Mouse (Mus musculus): ENCODE data around the gene Eif3i.
"Not testable (repeated sequence)": the region's sequence is repeated elsewhere in the genome, so short reads cannot be mapped to it uniquely, and the experiment has no call there.

Gene Eif3i

DNA sequence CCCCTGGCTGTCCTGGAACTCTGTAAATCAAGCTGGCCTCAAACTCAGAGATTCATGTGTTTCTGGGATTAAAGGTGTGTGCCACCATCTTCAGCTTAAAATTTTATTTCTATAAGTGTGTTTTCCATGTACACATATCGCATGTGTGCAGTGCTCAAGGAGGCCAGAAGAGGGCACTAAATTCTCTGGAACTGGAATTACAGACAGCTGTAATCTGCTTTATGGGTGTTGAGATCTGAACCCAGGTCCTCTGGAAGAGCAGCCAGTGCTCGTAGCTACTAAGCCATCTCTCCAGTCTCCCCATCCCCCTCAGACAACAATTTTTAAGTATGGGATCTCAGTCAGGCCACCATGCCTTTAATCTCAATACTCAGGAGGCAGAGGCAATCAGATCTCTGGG, 51.1 kb downstream of the Eif3i start:
- H3K27me3 ChIP-seq (ENCODE audit: control insufficient read depth, insufficient read depth, low read length, poor library complexity, severe bottlenecking) = no peaks in the 10 kb centered on the region
- no peaks in the 10 kb centered on the region for H3K36me3 ChIP-seq (ENCODE audit: control insufficient read depth, insufficient read depth, low read length, poor library complexity, severe bottlenecking)
- DNase-seq (ENCODE audit: low read depth, low spot score) = peak; percentile 78

DNA sequence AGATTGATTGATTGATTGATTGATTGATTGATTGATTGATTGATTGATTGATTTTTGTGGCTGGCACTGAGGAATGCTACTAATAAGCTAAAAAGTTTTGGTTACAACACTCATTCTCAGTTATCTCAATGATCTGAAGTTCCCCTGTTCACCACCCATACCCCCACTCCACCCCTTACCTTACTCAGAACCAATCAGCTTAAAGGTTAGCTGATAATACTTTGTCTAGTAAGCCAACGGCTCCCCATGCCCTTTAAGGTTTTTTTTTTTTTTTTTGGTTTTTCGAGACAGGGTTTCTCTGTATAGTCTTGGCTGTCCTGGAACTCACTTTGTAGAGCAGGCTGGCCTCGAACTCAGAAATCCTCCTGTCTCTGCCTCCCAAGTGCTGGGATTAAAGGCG, 52.8 kb downstream of the Eif3i start:
- H3K27me3 ChIP-seq (ENCODE audit: control insufficient read depth, insufficient read depth, low read length, poor library complexity, severe bottlenecking); DNase-seq (ENCODE audit: low read depth, low spot score); H3K36me3 ChIP-seq (ENCODE audit: control insufficient read depth, insufficient read depth, low read length, poor library complexity, severe bottlenecking): not testable (repeated sequence)

DNA sequence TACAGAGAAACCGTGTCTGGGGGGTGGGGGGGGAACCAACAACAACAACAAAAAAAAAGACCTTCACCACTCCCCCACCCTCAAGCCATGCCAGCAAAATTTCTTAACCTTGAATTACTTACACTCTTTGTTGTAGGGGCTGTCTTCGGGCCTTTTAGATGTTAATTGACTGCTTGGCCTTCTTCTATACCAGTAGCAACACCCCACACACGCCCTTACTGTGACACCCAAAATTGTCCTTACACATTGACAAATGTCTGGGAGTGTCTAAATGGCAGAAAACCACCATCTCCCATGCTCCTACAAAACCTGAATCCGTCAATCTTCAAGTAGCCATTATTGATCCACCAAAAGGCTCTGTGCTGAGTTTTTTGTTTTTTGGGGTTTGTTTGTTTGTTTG, 56.3 kb downstream of the Eif3i start:
- Histone ChIP-seq H3K27me3 (ENCODE audit: control insufficient read depth, insufficient read depth, low read length, poor library complexity, severe bottlenecking) (no peaks in the 10 kb centered on the region), H3K36me3 (ENCODE audit: control insufficient read depth, insufficient read depth, low read length, poor library complexity, severe bottlenecking) (peaks cover 2% of the 10 kb centered on the region; the same call in 1 of the 2 replicates)
- no peak for DNase-seq (ENCODE audit: low read depth, low spot score)

DNA sequence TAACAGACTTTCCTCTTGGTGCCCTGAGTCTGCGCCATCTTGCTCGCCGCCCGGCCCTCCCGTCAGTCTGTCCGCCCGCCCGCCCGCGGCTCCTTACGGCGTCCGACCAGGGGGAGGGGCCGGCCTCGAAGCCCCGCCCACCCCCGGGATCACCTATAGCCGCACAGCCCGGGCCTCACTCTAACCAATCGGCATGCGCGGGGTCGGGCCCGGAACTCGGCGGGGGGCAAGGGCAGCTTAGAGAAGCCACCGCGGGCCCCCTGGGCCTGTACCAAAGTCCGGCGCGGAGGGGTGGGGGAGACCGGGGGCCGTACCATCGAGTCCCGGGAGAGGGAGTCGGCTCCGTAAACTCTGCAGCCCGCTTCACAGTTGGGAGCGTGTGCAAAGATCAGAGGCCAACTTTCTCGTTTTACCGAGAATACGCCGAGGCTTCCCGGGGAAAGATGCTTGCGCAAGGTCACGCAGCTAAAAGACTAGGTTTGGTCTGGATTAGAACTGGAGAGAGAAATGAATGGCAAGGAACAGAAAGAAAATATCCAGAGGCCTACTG, 57.8 kb downstream of the Eif3i start, which contains the start of gene Hdac1:
Gene Hdac1 (minus strand): TSS at position 122 of the 550 bp plus-strand sequence.
- Histone ChIP-seq H3K36me3 (ENCODE audit: control insufficient read depth, insufficient read depth, low read length, poor library complexity, severe bottlenecking) (peaks cover 2% of the 10 kb centered on the region; the same call in 1 of the 2 replicates), H3K27me3 (ENCODE audit: control insufficient read depth, insufficient read depth, low read length, poor library complexity, severe bottlenecking) (no peaks in the 10 kb centered on the region)
- DNase-seq (ENCODE audit: low read depth, low spot score) = peak; percentile 97
